Mouse (Mus musculus) forebrain, embryonic 15.5 days (tissue): ENCODE data around the gene Nrm. TPM values are rescaled to one million over a fixed set of nuclear protein-coding genes. Genes with fewer than 3 reads are reported as not detected.

Source experiments
- ATAC-seq: fragments of 200-750 bp; cut with Nextera tagmentation; replicated peaks from 2 replicates; pipeline ENCODE4 v1.8.0; 2017; ENCODE audit warnings: mild to moderate bottlenecking, moderate TSS enrichment, moderate library complexity
- H3K27ac ChIP-seq: fragments of 300-500 bp; sonication (generic); replicated peaks from 2 replicates; pipeline ENCODE4 v1.5.1; 2015; ENCODE audit warnings: mild to moderate bottlenecking, inconsistent platforms
- H3K27me3 ChIP-seq: fragments of 300-500 bp; sonication (generic); 2 replicates; pipeline ENCODE4 v1.6.1; 2015; ENCODE audit warnings: inconsistent platforms
- H3K36me3 ChIP-seq: fragments of 300-500 bp; sonication (generic); 2 replicates; pipeline ENCODE4 v1.6.1; 2015; ENCODE audit warnings: mild to moderate bottlenecking, inconsistent platforms
- H3K4me1 ChIP-seq: fragments of 300-500 bp; sonication (generic); 2 replicates; pipeline ENCODE4 v1.6.1; 2015; ENCODE audit warnings: inconsistent platforms
- H3K4me2 ChIP-seq: fragments of 300-500 bp; sonication (generic); replicated peaks from 2 replicates; pipeline ENCODE4 v1.6.1; 2015; ENCODE audit warnings: mild to moderate bottlenecking, inconsistent platforms
- H3K4me3 ChIP-seq: fragments of 300-500 bp; sonication (generic); 2 replicates; pipeline ENCODE4 v1.5.1; 2015; ENCODE audit warnings: mild to moderate bottlenecking, inconsistent platforms
- H3K9ac ChIP-seq: fragments of 300-500 bp; sonication (generic); replicated peaks from 2 replicates; pipeline ENCODE4 v1.6.1; 2015; ENCODE audit warnings: mild to moderate bottlenecking, inconsistent platforms
- H3K9me3 ChIP-seq: fragments of 300-500 bp; sonication (generic); 2 replicates; pipeline ENCODE4 v1.6.1; 2016; ENCODE audit warnings: inconsistent platforms
- WGBS: fragments of 180-500 bp; shearing (Covaris S2); methylation state at CpG from one replicate; pipeline ENCODE4 v1.1.7; 2015; ENCODE audit warnings: mixed read lengths; 5-methylcytosine and 5-hydroxymethylcytosine counted together
- polyA plus RNA-seq: library from polyadenylated mRNA; unstranded; fragments of >200 nt; fragmentation: Nextera tagmentation; extraction: Ambion mirVana; gene quantifications from 2 replicates; pipeline ENCODE4 v1.2.1, GENCODE M21; 2015

Gene Nrm
- polyA plus RNA-seq, 1 experiment from 2014 or later = 24.5 TPM

GRCm38 (mm10) chr17:35859371-35859770 lies 1.7 kb upstream of the Nrm start:
- WGBS = 94% methylated on average over 1 of the region's 1 CpGs
- Histone ChIP-seq H3K4me1 (peaks cover 19% of the 10 kb centered on the region), H3K36me3 (peaks cover 18% of the 10 kb centered on the region), H3K9ac (no peak overlapping the region), H3K4me2 (no peak overlapping the region), H3K27me3 (no peaks in the 10 kb centered on the region), H3K27ac (no peak overlapping the region), H3K9me3 (no peaks in the 10 kb centered on the region), H3K4me3 (no peak overlapping the region)
- no peak for ATAC-seq

GRCm38 (mm10) chr17:35859835-35860234 lies 1.3 kb upstream of the Nrm start:
- Histone ChIP-seq H3K27me3 (no peaks in the 10 kb centered on the region), H3K9me3 (no peaks in the 10 kb centered on the region), H3K36me3 (peaks cover 15% of the 10 kb centered on the region), H3K27ac (no peak overlapping the region), H3K4me3 (no peak overlapping the region), H3K4me1 (peaks cover 23% of the 10 kb centered on the region), H3K9ac (no peak overlapping the region), H3K4me2 (no peak overlapping the region)
- 74% methylated on average over 2 of the region's 2 CpGs for WGBS
- no peak for ATAC-seq

GRCm38 (mm10) chr17:35860831-35861197 lies 304 bp upstream of the Nrm start:
- peak overlapping the region; percentile 64 for H3K4me2 ChIP-seq
- H3K27me3 ChIP-seq = no peaks in the 10 kb centered on the region
- peak overlapping the region; percentile 94 for H3K27ac ChIP-seq
- 3% methylated on average over 12 of the region's 12 CpGs for WGBS
- H3K9me3 ChIP-seq = no peaks in the 10 kb centered on the region
- peak overlapping the region; percentile 66 for H3K4me3 ChIP-seq
- H3K4me1 ChIP-seq = peaks cover 27% of the 10 kb centered on the region
- ATAC-seq = peak; percentile 11; the same call in 1 of the 2 replicates
- peaks cover 15% of the 10 kb centered on the region for H3K36me3 ChIP-seq
- H3K9ac ChIP-seq = peak overlapping the region; percentile 64

- Histone ChIP-seq H3K36me3 (no peaks in the 10 kb centered on the region), H3K9me3 (no peaks in the 10 kb centered on the region), H3K9ac (peak overlapping the region; percentile 89), H3K27ac (peak overlapping the region; percentile 97), H3K4me1 (peaks cover 59% of the 10 kb centered on the region), H3K4me2 (peak overlapping the region; percentile 76), H3K4me3 (peak overlapping the region; percentile 64), H3K27me3 (no peaks in the 10 kb centered on the region)
- 29% methylated on average over 10 of the region's 10 CpGs for WGBS
- no peak for ATAC-seq
These were observed 3.8 kb downstream of the Nrm start for GRCm38 (mm10) chr17:35864832-35865353.

GRCm38 (mm10) chr17:35865481-35866280 lies 4.6 kb downstream of the Nrm start, which contains the start of gene Ppp1r18:
TSS of gene Ppp1r18 (plus strand) at chr17:35865593.
- H3K4me3 ChIP-seq = peak within 1 kb of the TSS; percentile 64
- peak within 1 kb of the TSS; percentile 76 for H3K4me2 ChIP-seq
- peak within 1 kb of the TSS; percentile 89 for H3K9ac ChIP-seq
- peaks cover 64% of the 10 kb centered on the region for H3K4me1 ChIP-seq
- H3K27ac ChIP-seq = peak within 1 kb of the TSS; percentile 97
- no peaks in the 10 kb centered on the region for H3K9me3 ChIP-seq
- no peaks in the 10 kb centered on the region for H3K36me3 ChIP-seq
- WGBS = under 1% methylated on average over 45 of the region's 48 CpGs
- peak; percentile 47 for ATAC-seq
- H3K27me3 ChIP-seq = no peaks in the 10 kb centered on the region

- H3K4me2 ChIP-seq = peak overlapping the region; percentile 76
- WGBS = 0% methylated on average over 33 of the region's 38 CpGs
- peaks cover 65% of the 10 kb centered on the region for H3K4me1 ChIP-seq
- peak overlapping the region; percentile 64 for H3K4me3 ChIP-seq
- peak overlapping the region; percentile 89 for H3K9ac ChIP-seq
- no peaks in the 10 kb centered on the region for H3K27me3 ChIP-seq
- ATAC-seq = peak; percentile 39
- H3K27ac ChIP-seq = peak overlapping the region; percentile 97
- no peaks in the 10 kb centered on the region for H3K9me3 ChIP-seq
- peaks cover 3% of the 10 kb centered on the region for H3K36me3 ChIP-seq
These were observed 5.2 kb downstream of the Nrm start for GRCm38 (mm10) chr17:35866281-35866831.

GRCm38 (mm10) chr17:35866911-35867890 lies 6.1 kb downstream of the Nrm start:
- Histone ChIP-seq H3K9ac (peak overlapping the region; percentile 89), H3K4me3 (peak overlapping the region; percentile 64), H3K27me3 (no peaks in the 10 kb centered on the region), H3K4me1 (peaks cover 65% of the 10 kb centered on the region), H3K9me3 (no peaks in the 10 kb centered on the region), H3K4me2 (peak overlapping the region; percentile 76), H3K27ac (peak overlapping the region; percentile 97), H3K36me3 (peaks cover 5% of the 10 kb centered on the region)
- ATAC-seq = no peak
- WGBS = 8% methylated on average over 26 of the region's 26 CpGs

- peaks cover 75% of the 10 kb centered on the region for H3K4me1 ChIP-seq
- no peaks in the 10 kb centered on the region for H3K27me3 ChIP-seq
- H3K27ac ChIP-seq = peak overlapping the region; percentile 97
- H3K9ac ChIP-seq = peak overlapping the region; percentile 89
- no peak for ATAC-seq
- peaks cover 5% of the 10 kb centered on the region for H3K36me3 ChIP-seq
- peak overlapping the region; percentile 64 for H3K4me3 ChIP-seq
- 33% methylated on average over 17 of the region's 17 CpGs for WGBS
- peak overlapping the region; percentile 76 for H3K4me2 ChIP-seq
- no peaks in the 10 kb centered on the region for H3K9me3 ChIP-seq
These were observed 7.2 kb downstream of the Nrm start for GRCm38 (mm10) chr17:35868165-35868820.

- H3K4me1 ChIP-seq = peaks cover 79% of the 10 kb centered on the region
These were observed 7.8 kb downstream of the Nrm start for GRCm38 (mm10) chr17:35868961-35869345.

GRCm38 (mm10) chr17:35869346-35870067 lies 8.4 kb downstream of the Nrm start:
- peaks cover 8% of the 10 kb centered on the region for H3K36me3 ChIP-seq
- no peaks in the 10 kb centered on the region for H3K27me3 ChIP-seq
- H3K4me1 ChIP-seq = peaks cover 76% of the 10 kb centered on the region
- H3K4me3 ChIP-seq = peak overlapping the region; percentile 64
- peak overlapping the region; percentile 89 for H3K9ac ChIP-seq
- H3K27ac ChIP-seq = peak overlapping the region; percentile 97
- 3% methylated on average over 7 of the region's 7 CpGs for WGBS
- H3K4me2 ChIP-seq = peak overlapping the region; percentile 76
- no peak for ATAC-seq
- H3K9me3 ChIP-seq = no peaks in the 10 kb centered on the region

More at GRCm38 (mm10) chr17:35868961-35869345, 7.8 kb downstream of the Nrm start:
- peak overlapping the region; percentile 97 for H3K27ac ChIP-seq
- peak overlapping the region; percentile 76 for H3K4me2 ChIP-seq
- peaks cover 5% of the 10 kb centered on the region for H3K36me3 ChIP-seq
- no peak for ATAC-seq
- no peaks in the 10 kb centered on the region for H3K27me3 ChIP-seq
- peak overlapping the region; percentile 64 for H3K4me3 ChIP-seq
- WGBS = 3% methylated on average over 7 of the region's 7 CpGs
- H3K9me3 ChIP-seq = no peaks in the 10 kb centered on the region
- peak overlapping the region; percentile 89 for H3K9ac ChIP-seq
